Mouse (Mus musculus): ENCODE data around the gene Pycr2.

GRCm38 (mm10) chr1:180883731-180884130, 20.4 kb upstream of the Pycr2 start:
- TF ChIP-seq CTCF (IDR thresholded peaks at IDR 0.05) (no peak), POLR2A (IDR thresholded peaks at IDR 0.05; ENCODE audit: insufficient read depth, low read depth, low read length) (no peak)
